Mouse (Mus musculus): ENCODE measurements around the gene Klhl2. TPM values are rescaled to one million over a fixed set of nuclear protein-coding genes. Genes with fewer than 3 reads are reported as not detected.
A peak's percentile ranks its signal among the peaks of the same experiment; 100 is the strongest.

The Klhl2 gene
- total and polyA plus RNA-seq, 2 experiments from 2014 or later = 31.4 to 44.8 TPM

DNA sequence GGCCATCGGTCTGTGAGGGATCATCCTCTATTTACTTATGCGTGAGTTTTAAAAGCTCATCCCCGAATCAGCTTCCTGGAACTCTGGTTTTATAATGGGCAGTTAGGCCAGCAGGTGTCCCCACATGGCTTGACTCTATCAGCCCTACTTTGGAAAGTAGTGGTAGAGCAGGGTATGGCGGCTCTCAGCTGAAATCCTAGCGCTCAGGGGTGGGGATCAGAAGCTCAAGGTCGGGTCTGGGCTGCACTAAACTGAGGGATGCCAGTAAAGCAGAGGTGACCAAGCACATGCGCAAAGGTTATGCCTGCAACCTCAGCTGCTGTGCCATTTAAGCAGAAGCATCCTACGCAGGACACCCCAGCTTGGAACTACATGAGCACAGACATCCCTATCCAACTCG is 71.9 kb downstream of the Klhl2 start:
- no peaks in the 10 kb centered on the region for H3K9me3 ChIP-seq (ENCODE audit: low read length)
- peak; percentile 50 for TF ChIP-seq CTCF (IDR thresholded peaks at IDR 0.05)
- H3K9ac ChIP-seq (replicated peaks; ENCODE audit: low read length, poor library complexity, severe bottlenecking) = no peak overlapping the region
- DNase-seq (ENCODE audit: low spot score) = no peak
- no peak overlapping the region for H3K27ac ChIP-seq (ENCODE audit: low read depth, low read length)
- no peaks in the 10 kb centered on the region for H3K4me1 ChIP-seq (ENCODE audit: insufficient read depth, low read length)
- H3K4me2 ChIP-seq (ENCODE audit: low read depth, low read length, poor library complexity, severe bottlenecking) = no peak overlapping the region
- H3K27me3 ChIP-seq (ENCODE audit: insufficient read depth, low read length) = no peaks in the 10 kb centered on the region
- no peak; the same call in 1 of the 2 replicates for ATAC-seq (ENCODE audit: low FRiP score)
- H3K4me3 ChIP-seq (ENCODE audit: low read depth, low read length) = no peak overlapping the region
- WGBS = 69% methylated on average over 9 of the region's 9 CpGs
- H3K36me3 ChIP-seq (ENCODE audit: insufficient read depth, low read length) = no peaks in the 10 kb centered on the region

DNA sequence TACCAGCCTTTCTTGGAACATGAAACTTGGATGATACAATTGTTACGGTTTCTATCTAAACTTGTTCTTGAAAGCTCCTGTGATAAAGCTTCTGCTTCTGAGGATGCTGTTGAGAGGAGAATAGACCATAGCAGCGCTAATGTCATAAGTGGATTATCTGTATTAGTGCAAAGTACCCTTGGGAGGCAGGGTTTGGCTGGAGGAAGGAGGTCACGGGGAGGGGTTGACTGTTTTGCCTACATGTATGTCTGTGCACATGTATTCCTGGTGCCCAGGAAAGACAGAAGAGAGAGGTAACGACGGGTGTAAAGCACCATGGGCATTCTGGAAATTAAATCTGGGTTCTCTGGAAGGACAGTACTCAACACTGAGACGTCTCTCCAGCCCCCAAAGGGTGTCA is 75.7 kb downstream of the Klhl2 start:
- H3K4me2 ChIP-seq (ENCODE audit: low read depth, low read length, poor library complexity, severe bottlenecking) = no peak overlapping the region
- no peak overlapping the region for H3K4me3 ChIP-seq (ENCODE audit: low read depth, low read length)
- no peaks in the 10 kb centered on the region for H3K4me1 ChIP-seq (ENCODE audit: insufficient read depth, low read length)
- no peak overlapping the region for H3K9ac ChIP-seq (replicated peaks; ENCODE audit: low read length, poor library complexity, severe bottlenecking)
- 88% methylated on average over 6 of the region's 6 CpGs for WGBS
- TF ChIP-seq CTCF (IDR thresholded peaks at IDR 0.05) = no peak
- H3K27me3 ChIP-seq (ENCODE audit: insufficient read depth, low read length) = no peaks in the 10 kb centered on the region
- peaks cover 3% of the 10 kb centered on the region; the same call in 1 of the 2 replicates for H3K36me3 ChIP-seq (ENCODE audit: insufficient read depth, low read length)
- no peak overlapping the region for H3K27ac ChIP-seq (ENCODE audit: low read depth, low read length)
- no peaks in the 10 kb centered on the region for H3K9me3 ChIP-seq (ENCODE audit: low read length)
- DNase-seq (ENCODE audit: low spot score) (no peak), ATAC-seq (ENCODE audit: low FRiP score) (no peak)

- ATAC-seq (ENCODE audit: low FRiP score) (no peak), DNase-seq (ENCODE audit: low spot score) (no peak)
- peaks cover 3% of the 10 kb centered on the region; the same call in 1 of the 2 replicates for H3K36me3 ChIP-seq (ENCODE audit: insufficient read depth, low read length)
- no peak for TF ChIP-seq CTCF (IDR thresholded peaks at IDR 0.05)
- no peaks in the 10 kb centered on the region for H3K4me1 ChIP-seq (ENCODE audit: insufficient read depth, low read length)
- H3K27me3 ChIP-seq (ENCODE audit: insufficient read depth, low read length) = no peaks in the 10 kb centered on the region
- 92% methylated on average over 7 of the region's 7 CpGs for WGBS
- H3K4me2 ChIP-seq (ENCODE audit: low read depth, low read length, poor library complexity, severe bottlenecking) = no peak overlapping the region
- H3K9me3 ChIP-seq (ENCODE audit: low read length) = no peaks in the 10 kb centered on the region
- no peak overlapping the region for H3K27ac ChIP-seq (ENCODE audit: low read depth, low read length)
- H3K9ac ChIP-seq (replicated peaks; ENCODE audit: low read length, poor library complexity, severe bottlenecking) = no peak overlapping the region
- H3K4me3 ChIP-seq (ENCODE audit: low read depth, low read length) = no peak overlapping the region
Observed at GRCm38 (mm10) chr8:64770814-64771213, 79.0 kb downstream of the Klhl2 start.

DNA sequence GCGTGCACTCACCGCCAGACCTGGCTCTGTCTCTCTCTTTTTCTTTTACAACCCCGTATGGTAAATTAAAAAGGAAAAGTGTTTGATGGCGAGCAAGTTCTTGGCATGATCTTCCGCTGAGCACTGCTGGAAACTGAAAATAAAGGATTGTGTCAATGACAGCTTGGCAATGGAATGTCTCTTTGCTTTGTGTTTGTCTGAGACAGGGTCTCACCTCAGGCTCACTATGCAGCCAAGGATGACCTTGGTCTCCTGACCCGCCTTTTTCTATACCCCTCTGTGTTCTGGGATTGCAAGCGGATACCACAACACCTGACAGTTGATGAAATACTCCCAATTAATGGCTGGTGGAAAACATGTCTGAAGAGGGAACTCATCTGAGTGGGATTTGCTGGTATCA is 80.2 kb downstream of the Klhl2 start:
- H3K9ac ChIP-seq (replicated peaks; ENCODE audit: low read length, poor library complexity, severe bottlenecking) = no peak overlapping the region
- ATAC-seq (ENCODE audit: low FRiP score) (no peak), DNase-seq (ENCODE audit: low spot score) (no peak)
- H3K27ac ChIP-seq (ENCODE audit: low read depth, low read length) = no peak overlapping the region
- no peaks in the 10 kb centered on the region for H3K27me3 ChIP-seq (ENCODE audit: insufficient read depth, low read length)
- H3K4me2 ChIP-seq (ENCODE audit: low read depth, low read length, poor library complexity, severe bottlenecking) = no peak overlapping the region
- H3K4me3 ChIP-seq (ENCODE audit: low read depth, low read length) = no peak overlapping the region
- 69% methylated on average over 7 of the region's 7 CpGs for WGBS
- H3K4me1 ChIP-seq (ENCODE audit: insufficient read depth, low read length) = no peaks in the 10 kb centered on the region
- no peak for TF ChIP-seq CTCF (IDR thresholded peaks at IDR 0.05)
- no peaks in the 10 kb centered on the region for H3K9me3 ChIP-seq (ENCODE audit: low read length)
- peaks cover 3% of the 10 kb centered on the region; the same call in 1 of the 2 replicates for H3K36me3 ChIP-seq (ENCODE audit: insufficient read depth, low read length)

GRCm38 (mm10) chr8:64768645-64769044 is 81.2 kb downstream of the Klhl2 start:
- no peak overlapping the region for H3K9ac ChIP-seq (replicated peaks; ENCODE audit: low read length, poor library complexity, severe bottlenecking)
- H3K4me3 ChIP-seq (ENCODE audit: low read depth, low read length) = no peak overlapping the region
- H3K4me1 ChIP-seq (ENCODE audit: insufficient read depth, low read length) = no peaks in the 10 kb centered on the region
- TF ChIP-seq CTCF (IDR thresholded peaks at IDR 0.05) = no peak
- no peak for ATAC-seq (ENCODE audit: low FRiP score)
- H3K36me3 ChIP-seq (ENCODE audit: insufficient read depth, low read length) = peaks cover 3% of the 10 kb centered on the region; the same call in 1 of the 2 replicates
- no peak for DNase-seq (ENCODE audit: low spot score)
- 88% methylated on average over 8 of the region's 9 CpGs for WGBS
- H3K27ac ChIP-seq (ENCODE audit: low read depth, low read length) = no peak overlapping the region
- no peaks in the 10 kb centered on the region for H3K9me3 ChIP-seq (ENCODE audit: low read length)
- no peaks in the 10 kb centered on the region for H3K27me3 ChIP-seq (ENCODE audit: insufficient read depth, low read length)
- H3K4me2 ChIP-seq (ENCODE audit: low read depth, low read length, poor library complexity, severe bottlenecking) = no peak overlapping the region

GRCm38 (mm10) chr8:64767047-64767446 is 82.8 kb downstream of the Klhl2 start:
- DNase-seq (ENCODE audit: low spot score) (no peak), ATAC-seq (ENCODE audit: low FRiP score) (no peak)
- TF ChIP-seq CTCF (IDR thresholded peaks at IDR 0.05) = no peak
- Histone ChIP-seq H3K9me3 (ENCODE audit: low read length) (no peaks in the 10 kb centered on the region), H3K27ac (ENCODE audit: low read depth, low read length) (no peak overlapping the region), H3K4me1 (ENCODE audit: insufficient read depth, low read length) (no peaks in the 10 kb centered on the region), H3K27me3 (ENCODE audit: insufficient read depth, low read length) (no peaks in the 10 kb centered on the region), H3K4me2 (ENCODE audit: low read depth, low read length, poor library complexity, severe bottlenecking) (no peak overlapping the region), H3K9ac (replicated peaks; ENCODE audit: low read length, poor library complexity, severe bottlenecking) (no peak overlapping the region), H3K4me3 (ENCODE audit: low read depth, low read length) (no peak overlapping the region), H3K36me3 (ENCODE audit: insufficient read depth, low read length) (peaks cover 3% of the 10 kb centered on the region; the same call in 1 of the 2 replicates)
- WGBS = 96% methylated on average over 9 of the region's 9 CpGs

All from midbrain, postnatal 0 days (tissue).